Mouse (Mus musculus): ENCODE measurements around the gene Tspyl3.
"Not testable (repeated sequence)": the region's sequence is repeated elsewhere in the genome, so short reads cannot be mapped to it uniquely, and the experiment has no call there.

The Tspyl3 gene

DNA sequence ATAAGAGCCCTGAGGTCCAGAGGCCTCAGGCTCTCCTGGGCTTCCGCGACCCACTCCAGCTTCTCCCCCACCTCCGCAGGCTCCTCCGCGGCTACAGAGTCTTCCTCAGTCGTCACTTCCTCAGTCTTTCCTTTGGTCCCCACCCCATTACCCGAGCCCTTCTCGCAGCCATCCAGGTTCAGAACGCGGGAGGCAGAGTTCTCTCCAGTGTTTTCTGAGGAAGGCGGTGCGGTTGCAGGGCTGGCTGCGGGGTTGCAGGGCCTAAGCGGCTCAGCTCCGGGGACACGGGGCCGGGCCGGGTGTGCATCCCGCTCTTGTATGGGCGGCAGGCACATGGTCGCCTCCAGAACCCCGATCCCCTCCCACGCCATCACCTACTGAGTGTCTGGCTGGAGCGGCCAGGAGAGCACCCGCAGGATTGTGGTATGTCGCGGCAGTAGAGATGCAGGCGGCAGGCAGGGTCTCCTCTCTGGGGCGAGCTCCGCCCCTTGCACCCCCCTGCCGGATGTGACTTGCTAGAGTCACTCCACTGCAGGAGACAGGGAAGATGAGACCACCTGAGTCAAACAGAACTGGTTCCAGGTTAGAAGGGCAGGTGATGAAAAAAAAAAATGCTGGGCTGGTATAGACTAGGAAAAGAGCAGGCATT is at the start of gene Tspyl3:
Gene Tspyl3, minus strand, starts transcription at position 496 of the 649 bp plus-strand sequence.
- in situ Hi-C loops (cut with MboI; ENCODE audit: low sequenced_read_pairs): no loop called here

DNA sequence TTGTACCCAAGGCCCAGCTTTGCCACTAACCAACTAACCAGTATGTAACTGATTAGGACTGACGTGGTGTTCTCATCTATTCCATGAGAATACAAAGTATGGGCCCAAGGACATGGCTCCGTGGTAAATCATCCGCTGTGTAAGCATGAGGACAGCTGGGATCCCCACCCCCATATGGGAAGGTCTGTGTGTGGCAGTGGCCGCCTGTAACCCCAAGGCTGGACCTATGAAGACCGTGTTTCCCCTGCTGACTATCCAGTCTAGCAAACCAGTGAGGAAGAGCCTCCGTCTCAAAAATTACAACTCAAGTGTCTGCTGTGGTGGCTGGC is 49.6 kb upstream of the Tspyl3 start:
- in situ Hi-C loops (cut with MboI; ENCODE audit: low sequenced_read_pairs): no loop called here

DNA sequence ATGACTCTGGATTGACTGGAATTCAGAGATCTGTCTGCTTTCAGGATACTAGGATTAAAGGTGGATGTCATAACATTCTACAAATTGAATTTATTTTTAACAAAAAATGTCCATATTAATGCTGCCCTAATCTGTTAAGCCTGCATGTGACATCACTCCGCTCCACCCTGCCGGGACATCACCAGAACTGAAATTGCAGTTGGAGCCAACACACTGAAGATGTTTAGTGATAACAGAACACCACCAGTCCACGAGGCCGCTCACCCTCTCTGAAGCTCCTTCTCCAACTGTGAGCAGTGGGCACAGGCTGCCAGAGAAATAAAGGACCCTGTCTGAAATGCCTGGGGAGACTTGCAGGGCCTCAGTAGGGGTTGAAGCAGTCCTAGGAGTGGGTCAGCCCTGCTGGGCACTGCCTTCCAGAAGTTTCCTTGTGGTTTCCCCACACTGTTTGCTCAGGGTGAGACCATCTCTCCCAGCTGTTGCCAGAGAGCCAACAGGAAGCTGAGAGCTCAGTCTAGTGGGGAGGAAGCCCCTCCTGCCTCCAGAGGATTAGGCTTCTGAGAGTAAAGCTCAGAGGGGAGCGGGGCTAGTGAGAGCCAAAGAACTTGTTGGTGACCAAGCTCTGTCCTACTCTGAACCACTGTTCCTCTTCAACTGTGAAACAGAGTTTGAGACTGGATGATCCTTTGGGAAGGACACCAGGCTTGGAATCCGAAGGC is 49.1 kb upstream of the Tspyl3 start:
- in situ Hi-C loops (cut with MboI; ENCODE audit: low sequenced_read_pairs): not testable (repeated sequence)

DNA sequence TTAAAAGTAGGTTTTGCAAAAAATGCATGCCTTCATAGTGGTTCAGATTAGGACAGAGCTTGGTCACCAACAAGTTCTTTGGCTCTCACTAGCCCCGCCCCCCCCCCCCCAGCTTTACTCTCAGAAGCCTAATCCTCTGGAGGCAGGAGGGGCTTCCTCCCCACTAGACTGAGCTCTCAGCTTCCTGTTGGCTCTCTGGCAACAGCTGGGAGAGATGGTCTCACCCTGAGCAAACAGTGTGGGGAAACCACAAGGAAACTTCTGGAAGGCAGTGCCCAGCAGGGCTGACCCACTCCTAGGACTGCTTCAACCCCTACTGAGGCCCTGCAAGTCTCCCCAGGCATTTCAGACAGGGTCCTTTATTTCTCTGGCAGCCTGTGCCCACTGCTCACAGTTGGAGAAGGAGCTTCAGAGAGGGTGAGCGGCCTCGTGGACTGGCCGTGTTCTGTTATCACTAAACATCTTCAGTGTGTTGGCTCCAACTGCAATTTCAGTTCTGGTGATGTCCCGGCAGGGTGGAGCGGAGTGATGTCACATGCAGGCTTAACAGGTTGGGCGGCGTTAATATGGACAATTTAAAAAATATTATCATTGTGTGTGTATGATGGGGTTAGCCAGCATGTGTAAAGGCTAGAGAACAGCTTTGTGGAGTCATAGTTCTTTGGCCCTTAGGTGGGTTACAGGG is 45.1 kb upstream of the Tspyl3 start:
- in situ Hi-C loops (cut with MboI; ENCODE audit: low sequenced_read_pairs): not testable (repeated sequence)

DNA sequence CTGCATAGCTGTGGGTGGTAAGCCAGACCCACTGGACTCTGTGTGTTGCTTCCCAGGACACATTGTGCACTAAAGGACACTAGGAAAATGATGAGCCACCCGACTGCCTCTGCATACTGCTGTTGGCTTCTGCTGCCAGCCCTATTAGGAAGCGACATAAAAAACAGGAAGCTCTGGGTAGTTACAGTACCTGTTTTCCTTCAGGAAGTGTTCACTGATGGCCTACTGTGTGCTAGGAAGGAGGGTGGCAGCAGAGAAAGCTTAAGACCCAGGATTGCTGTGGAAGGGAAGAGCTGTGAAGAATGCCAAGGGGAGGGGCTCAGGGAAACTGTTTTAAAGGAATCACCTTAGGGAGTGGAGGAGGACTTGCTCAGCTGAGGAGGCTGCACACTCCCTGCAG is 42.1 kb upstream of the Tspyl3 start:
- in situ Hi-C loops (cut with MboI; ENCODE audit: low sequenced_read_pairs): no loop called here

DNA sequence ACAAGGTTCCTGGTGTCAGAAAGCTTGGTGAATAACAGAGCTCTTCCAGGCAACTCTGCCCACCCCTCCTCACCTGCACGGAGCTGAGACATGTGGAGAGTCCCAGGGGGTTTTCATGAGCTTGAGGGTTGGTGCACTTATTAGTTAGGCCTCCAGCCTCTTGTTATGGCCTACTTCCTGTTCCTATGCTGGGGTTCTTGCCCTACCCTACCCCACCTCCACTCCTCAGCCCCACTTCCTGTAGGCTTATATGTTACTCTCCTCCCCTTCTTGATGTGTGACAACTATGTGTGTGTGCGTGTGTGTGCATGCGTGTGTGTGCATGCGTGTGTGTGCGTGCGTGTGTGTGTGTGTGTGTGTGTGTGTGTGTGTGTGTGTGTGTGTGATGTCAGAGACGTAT is 37.8 kb upstream of the Tspyl3 start:
- in situ Hi-C loops (cut with MboI; ENCODE audit: low sequenced_read_pairs): no loop called here

DNA sequence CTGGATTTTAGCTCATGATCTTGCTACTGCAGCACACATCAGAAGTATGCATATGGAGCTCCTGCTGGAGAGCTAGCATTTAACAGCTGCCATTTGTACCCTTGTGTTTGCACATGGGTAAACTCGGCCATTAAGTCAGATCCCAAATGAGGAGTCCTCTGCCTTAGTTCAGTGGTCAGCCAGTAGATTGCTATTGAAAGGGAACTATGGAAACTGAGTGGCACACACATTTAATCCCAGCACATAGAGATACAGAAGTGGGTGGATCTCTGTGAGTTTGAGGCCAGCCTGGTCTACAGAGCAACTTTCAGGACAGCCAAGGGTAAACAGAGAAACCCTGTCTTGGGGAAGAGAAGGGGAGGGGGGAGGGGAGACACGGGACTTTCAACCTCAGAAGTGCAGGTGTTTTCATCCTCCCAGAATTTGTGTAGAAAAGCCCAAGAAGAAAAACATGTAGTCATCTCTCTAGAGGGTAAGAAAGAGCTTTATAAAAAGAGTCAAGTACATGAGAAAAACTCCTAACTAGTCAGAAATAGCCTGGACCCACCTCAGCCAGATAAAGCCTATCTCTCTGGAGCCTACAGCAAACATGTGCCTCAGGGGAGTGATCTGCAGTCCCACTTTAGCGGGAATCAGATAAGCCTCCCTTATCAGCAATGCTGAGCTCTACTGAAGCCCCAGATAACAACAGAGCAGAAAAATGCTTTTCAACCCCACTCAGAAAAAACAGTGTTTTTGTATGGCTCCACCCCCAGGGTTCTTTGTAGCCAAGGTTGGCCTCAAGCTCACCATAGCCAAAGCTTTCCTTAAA is 34.8 kb upstream of the Tspyl3 start:
- in situ Hi-C loops (cut with MboI; ENCODE audit: low sequenced_read_pairs): no loop called here

DNA sequence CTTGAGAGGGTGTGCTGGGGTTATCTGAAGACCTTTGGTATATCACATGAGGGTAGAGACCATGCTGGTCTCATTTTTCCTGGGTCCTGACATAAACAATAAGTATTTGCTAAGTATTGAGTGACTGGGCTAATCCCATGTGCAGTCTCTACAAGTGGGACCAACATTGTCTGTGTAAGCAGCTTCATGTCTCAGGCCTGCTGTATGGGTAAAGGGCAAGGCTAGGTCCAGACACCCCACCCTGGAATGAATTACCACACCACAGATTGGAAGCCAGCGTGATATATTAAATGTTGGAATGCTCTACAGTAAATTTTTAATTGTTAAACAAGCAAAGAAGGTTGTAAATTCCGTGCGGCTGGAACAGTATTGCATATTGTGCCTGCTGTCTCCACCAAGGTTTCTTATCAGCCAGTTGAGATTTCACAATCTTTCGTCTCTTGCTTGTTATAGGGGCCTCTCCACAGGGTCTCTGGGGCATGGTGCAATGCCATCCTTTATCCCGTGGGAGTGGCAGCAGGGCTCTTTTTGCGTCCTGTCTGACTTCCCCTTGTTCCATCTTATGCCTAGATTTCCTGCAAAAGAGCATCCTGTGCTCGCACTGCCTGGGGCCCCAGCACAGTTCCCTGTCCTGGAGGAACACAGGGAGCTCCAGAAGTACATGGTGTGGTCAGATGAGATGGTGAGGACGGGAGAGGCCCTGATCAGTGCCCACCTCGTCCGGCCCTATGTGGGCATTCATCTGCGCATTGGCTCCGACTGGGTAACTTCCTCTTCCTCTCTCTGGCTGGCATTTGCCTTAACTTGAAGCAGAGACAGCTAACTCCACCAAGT is 34.0 kb upstream of the Tspyl3 start:
- in situ Hi-C loops (cut with MboI; ENCODE audit: low sequenced_read_pairs): no loop called here

DNA sequence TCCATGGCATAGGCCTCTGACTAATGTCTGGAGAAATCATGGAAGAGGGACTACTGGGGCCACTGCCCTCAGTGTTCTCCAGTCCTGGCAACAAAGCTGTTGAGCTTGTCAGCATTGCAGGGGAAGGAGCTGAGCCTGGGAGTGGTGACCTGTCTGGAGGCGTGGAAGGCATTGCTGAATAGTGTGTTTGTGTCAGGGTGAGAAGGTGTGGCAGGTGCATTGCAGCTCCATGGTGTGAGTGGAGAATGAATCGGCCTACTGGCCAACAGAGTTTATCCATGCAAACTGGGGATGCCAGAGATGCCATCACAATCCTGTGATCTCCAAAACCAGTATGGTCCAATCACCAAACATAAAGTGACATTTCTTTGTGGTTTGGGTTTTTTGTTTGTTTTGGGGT is 31.4 kb upstream of the Tspyl3 start:
- in situ Hi-C loops (cut with MboI; ENCODE audit: low sequenced_read_pairs): no loop called here

DNA sequence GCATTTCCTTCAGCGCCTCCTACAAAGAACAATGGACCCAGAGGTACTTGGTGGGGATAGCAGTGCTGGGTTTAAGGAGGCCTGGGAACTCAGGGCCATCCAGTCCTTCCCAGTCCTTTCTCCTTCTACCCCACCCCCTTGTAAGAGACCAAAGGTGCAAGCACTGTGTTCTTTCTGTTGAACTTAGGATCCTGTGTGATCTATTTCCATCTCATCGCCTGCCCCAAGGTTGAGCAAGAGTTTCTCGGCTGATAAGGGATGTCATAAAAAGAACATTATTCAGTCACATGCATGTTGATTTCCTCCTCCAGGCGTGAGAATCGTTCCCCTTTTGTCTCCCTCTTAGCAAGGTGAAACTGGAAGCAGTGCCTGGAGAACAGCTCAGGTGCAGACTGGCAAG is 24.5 kb upstream of the Tspyl3 start:
- in situ Hi-C loops (cut with MboI; ENCODE audit: low sequenced_read_pairs): no loop called here

DNA sequence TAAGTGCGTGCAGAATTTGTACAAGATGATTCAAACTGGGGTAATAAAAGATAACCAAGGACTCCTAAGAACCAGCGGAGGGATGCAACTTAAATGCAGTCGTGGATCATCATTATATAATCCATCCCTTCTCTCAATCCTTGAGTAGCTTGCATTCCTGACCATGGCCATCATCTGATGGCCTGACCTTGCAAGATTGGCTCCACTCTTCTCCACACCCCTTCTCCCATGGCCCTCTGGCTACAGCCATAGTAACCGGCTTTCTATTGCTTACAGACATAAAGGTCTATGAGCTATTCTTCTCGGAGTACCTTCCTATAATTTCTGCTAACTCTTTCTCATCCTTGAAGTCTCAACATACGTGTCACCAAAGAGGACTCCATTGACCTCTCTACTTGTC is 16.9 kb upstream of the Tspyl3 start:
- in situ Hi-C loops (cut with MboI; ENCODE audit: low sequenced_read_pairs): no loop called here

DNA sequence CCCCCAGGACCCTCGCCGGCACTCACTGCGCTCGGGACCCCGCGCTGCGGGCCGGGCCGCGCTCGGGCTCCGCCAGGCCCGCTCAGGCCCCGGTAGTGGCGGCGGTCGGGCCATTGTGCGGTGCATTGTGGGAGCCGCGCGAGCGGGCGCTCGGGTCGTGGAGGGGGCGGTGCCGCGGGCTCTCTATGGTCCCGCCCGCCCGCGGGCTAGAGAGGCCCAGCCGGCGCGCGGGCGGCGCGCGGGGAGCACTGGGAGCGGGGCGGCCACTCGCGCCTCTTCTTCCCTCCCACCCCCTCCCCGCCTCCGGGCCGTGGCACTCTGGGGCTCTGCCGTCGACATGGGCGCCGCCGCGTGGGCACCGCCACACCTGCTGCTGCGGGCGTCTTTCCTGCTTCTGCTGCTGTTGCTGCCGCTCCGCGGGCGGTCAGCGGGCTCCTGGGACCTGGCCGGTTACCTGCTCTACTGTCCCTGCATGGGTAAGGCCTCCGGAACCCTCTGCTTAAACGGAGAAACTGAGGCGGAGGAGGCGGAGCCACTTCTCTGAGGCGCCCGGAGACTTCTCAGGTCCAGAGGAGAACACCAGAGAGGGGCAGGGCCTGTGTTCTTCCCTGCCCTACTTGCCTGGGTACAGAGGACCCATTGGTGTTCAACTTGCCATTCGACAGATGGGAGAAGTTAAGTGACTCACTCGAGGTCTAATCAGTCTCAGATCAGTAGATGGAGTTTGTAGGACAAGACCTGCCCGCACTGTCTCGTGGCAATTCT is 16.2 kb upstream of the Tspyl3 start, which contains the start of the genes Plagl2 and Pofut1:
Gene Plagl2, minus strand, starts transcription at position 177 of the 765 bp plus-strand sequence.
Gene Pofut1, plus strand, starts transcription at position 284 of the 765 bp plus-strand sequence.
- in situ Hi-C loops (cut with MboI; ENCODE audit: low sequenced_read_pairs): no loop called here

DNA sequence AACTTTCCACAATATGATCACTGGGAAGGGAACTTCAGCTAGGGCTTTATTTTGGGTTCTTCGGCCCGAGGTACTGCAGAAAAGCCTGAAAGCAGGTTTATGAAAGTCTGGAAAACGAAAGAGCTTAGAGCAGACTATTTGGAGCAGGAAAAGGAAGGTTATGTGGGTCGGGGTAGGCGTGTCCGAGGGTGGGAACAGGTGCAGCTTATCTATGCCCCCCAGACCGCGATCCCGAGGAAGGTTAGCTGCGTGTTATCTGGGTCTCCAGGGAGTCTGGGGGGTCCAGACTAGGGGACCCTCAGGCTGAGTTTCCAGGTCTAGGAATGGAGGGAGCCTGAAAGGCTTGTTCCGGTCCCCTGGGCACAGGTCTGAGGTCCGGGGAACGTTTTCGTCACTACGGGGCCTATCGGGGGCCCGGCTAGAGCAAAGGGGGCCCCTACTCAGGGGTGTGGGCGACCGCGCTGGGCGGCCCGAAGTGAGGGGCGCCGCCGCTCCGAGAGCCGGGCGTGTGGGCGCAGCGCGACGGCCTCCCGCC is 15.5 kb upstream of the Tspyl3 start:
- in situ Hi-C loops (cut with MboI; ENCODE audit: low sequenced_read_pairs): no loop called here

DNA sequence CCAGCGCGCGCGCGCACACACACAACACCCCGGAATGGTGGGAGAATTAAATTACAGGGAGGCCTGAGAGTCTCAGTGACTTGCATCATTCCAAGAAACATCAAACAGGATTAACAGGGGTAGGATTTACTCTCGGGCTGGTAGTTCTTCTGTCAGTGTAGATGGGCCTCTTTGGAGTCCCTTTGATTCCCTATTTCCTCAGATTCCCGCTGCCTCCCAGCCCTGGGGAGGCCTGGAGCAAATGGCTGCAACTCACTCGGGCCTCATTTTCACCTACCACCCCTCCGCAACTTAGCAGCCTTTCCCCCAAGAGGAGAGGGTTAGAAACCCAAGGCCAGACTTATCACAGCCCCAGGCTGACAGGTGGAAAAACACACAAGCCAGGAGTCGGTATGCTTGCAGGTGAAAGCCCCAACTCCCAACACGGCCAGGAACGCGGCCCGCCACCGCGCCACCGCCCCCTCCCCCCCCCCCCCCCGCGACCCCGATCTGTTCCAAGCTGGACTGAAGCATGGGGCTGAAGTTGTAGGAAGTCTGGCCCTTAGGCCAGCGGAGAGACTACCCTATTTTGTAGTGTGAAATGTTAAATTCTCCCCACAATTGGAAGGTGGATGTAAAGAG is 14.7 kb upstream of the Tspyl3 start:
- in situ Hi-C loops (cut with MboI; ENCODE audit: low sequenced_read_pairs): no loop called here

DNA sequence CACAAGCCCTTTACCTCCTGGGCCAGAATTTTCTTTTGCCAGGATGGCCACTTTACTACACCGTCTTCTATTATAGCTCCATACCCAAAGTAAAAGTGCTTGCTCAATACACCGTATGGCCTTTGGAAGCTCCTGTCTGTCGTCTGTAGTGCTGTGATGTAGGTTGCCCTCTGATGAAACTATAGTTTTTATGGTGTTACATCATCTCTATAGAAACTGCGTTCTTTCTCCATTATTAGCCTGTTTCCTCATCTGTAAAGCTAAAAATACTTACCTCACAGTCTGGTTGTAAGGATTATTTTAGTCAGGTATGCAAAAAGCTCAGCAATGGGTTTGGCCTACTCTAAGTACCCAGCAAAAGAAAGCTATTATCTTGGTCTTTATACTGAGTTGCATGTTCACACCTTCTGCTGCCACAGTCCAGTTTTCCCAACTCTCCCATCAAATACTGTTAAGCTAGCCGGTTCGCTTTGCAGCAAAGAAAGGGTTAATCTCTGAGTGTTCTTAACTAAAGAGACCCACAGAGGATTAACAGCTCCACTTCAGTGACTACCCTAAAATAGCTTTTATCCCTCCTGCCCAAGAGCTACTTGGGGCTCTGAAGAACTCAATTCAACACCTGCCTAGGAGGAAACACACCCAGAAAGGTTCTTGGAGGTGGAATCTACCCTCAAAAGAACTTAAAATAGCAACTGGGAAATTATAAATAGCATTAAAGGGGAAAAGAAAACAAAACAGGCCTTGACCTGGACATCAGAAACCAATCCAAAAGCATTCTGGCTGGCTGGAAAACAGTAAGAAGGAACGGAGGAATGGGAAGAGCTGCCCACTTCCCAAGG is 14.0 kb upstream of the Tspyl3 start:
- in situ Hi-C loops (cut with MboI; ENCODE audit: low sequenced_read_pairs): no loop called here

DNA sequence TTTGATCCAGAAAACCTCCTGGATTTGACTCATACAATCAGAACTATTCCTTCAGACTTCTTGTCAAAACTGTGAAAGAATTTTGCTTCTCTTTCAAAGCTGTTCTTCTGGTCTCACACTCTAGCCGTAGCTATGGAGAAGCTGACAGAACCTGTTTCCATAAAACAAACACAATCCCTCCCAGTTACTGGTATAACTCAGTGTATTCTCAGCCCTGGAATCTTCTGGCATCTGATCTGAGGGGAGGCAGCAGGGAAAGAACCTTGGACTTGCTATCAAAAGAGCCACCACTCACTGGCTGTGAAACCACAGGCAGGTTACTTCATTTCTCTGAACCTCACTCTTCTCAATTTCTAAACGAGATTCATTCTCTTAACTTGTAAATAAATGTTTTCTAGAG is 13.2 kb upstream of the Tspyl3 start:
- in situ Hi-C loops (cut with MboI; ENCODE audit: low sequenced_read_pairs): no loop called here

DNA sequence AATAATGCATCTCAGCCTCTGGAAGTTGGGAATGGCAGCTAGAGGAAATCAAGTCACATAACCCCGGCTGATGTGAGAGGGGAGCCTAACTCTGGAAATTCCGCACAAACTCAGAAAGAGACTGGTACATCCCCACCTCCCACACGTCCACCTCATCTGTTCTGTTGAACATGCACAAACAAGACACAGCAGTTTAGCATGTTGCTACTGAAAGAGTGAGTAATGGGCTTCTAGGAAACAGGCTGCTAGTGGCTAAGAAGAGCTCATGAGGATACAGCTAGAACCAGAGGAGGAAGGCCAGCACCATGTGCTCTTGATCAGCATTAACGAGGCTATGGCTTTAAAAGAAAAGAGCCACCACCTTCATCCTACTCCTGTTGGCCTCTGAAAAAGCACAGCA is 12.7 kb upstream of the Tspyl3 start:
- in situ Hi-C loops (cut with MboI; ENCODE audit: low sequenced_read_pairs): no loop called here

DNA sequence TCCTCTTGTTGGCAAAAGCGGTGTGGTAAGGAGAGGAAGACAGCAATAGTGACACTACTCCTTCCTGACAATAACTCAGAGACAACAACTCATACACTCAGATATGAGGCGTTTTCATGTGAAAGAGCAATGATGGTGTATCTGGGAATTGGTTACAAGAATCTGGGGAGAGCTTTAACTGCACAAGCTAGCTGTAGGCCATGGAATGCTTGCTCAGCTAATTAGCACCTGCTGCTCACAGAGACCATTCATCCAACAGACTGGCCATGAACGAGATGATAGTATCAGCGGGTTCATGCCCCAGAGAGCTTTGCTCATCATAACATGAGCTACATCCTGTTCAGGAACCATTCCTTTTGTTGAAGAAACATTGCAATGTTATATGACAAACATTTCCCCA is 12.0 kb upstream of the Tspyl3 start:
- in situ Hi-C loops (cut with MboI; ENCODE audit: low sequenced_read_pairs): no loop called here
